Mouse (Mus musculus) neutrophil, adult 5-6 weeks (primary cell): ENCODE data around the gene Gm10681. TPM values are rescaled to one million over a fixed set of nuclear protein-coding genes. Genes with fewer than 3 reads are reported as not detected.
"Not testable (repeated sequence)": the region's sequence is repeated elsewhere in the genome, so short reads cannot be mapped to it uniquely, and the experiment has no call there.

Experiments
- ATAC-seq: fragments of 151-379, 151-347 bp; 2 replicates; pipeline ENCODE4 v1.8.0; 2017; ENCODE audit warnings: mild to moderate bottlenecking, moderate TSS enrichment; ENCODE audit not compliant: insufficient number of reproducible peaks, poor library complexity, low FRiP score, severe bottlenecking; ENCODE audit errors: extremely low read depth
- total RNA-seq: library from RNA; stranded (forward); fragments of 200-1000 nt; gene quantifications from 2 replicates; pipeline ENCODE4 v1.2.3, GENCODE M21; 2017

Gm10681 gene
- total RNA-seq, 1 experiment from 2014 or later, result not detected

GRCm38 (mm10) chr3:98524978-98525377 lies 63.6 kb downstream of the Gm10681 start:
- not testable (repeated sequence) for ATAC-seq

- not testable (repeated sequence) for ATAC-seq
These were observed 64.1 kb downstream of the Gm10681 start for GRCm38 (mm10) chr3:98524552-98524951.

GRCm38 (mm10) chr3:98522779-98523178 lies 65.8 kb downstream of the Gm10681 start:
- ATAC-seq, result not testable (repeated sequence)

GRCm38 (mm10) chr3:98510414-98510813 lies 78.2 kb downstream of the Gm10681 start, which contains the start of gene Hsd3b4:
Hsd3b4 (minus strand) TSS chr3:98510514.
- not testable (repeated sequence) for ATAC-seq

- not testable (repeated sequence) for ATAC-seq
These were observed 81.4 kb downstream of the Gm10681 start for GRCm38 (mm10) chr3:98507229-98507628.

Other genes with a start within 250 kb of the Gm10681 start
- gene Phgdh, start 248.8 kb downstream of the Gm10681 start, total RNA-seq, result 42.2 and 71.1 TPM in 2 replicates
- gene Zfp697, start 206.3 kb downstream of the Gm10681 start, total RNA-seq, result 0.12 TPM in 1 of 2 replicates, not detected in the other
- gene Gm4450, start 131.7 kb downstream of the Gm10681 start, total RNA-seq, result not detected in 2 replicates
- gene Hsd3b4, start 78.3 kb downstream of the Gm10681 start, total RNA-seq, result not detected in 2 replicates
- not detected in 2 replicates for gene Hsd3b5, start 41.4 kb upstream of the Gm10681 start, total RNA-seq
- gene Hsd3b2, start 135.7 kb upstream of the Gm10681 start, total RNA-seq, result 0.12 TPM in 2 replicates
- gene Hsd3b3, start 174.3 kb upstream of the Gm10681 start, total RNA-seq, result not detected in 2 replicates
- not detected in 2 replicates for gene Hsd3b6, start 225.6 kb upstream of the Gm10681 start, total RNA-seq